Mouse (Mus musculus) forebrain, embryonic 15.5 days (tissue): Measurements from ENCODE around the gene Sccpdh. TPM values are rescaled to one million over a fixed set of nuclear protein-coding genes. Genes with fewer than 3 reads are reported as not detected.
"Not testable (repeated sequence)": the region's sequence is repeated elsewhere in the genome, so short reads cannot be mapped to it uniquely, and the experiment has no call there.

Source experiments
- ATAC-seq: fragments of 200-750 bp; cut with Nextera tagmentation; replicated peaks from 2 replicates; pipeline ENCODE4 v1.8.0; 2017; ENCODE audit warnings: mild to moderate bottlenecking, moderate TSS enrichment, moderate library complexity
- H3K27ac ChIP-seq: fragments of 300-500 bp; sonication (generic); replicated peaks from 2 replicates; pipeline ENCODE4 v1.5.1; 2015; ENCODE audit warnings: mild to moderate bottlenecking, inconsistent platforms
- H3K27me3 ChIP-seq: fragments of 300-500 bp; sonication (generic); 2 replicates; pipeline ENCODE4 v1.6.1; 2015; ENCODE audit warnings: inconsistent platforms
- H3K36me3 ChIP-seq: fragments of 300-500 bp; sonication (generic); 2 replicates; pipeline ENCODE4 v1.6.1; 2015; ENCODE audit warnings: mild to moderate bottlenecking, inconsistent platforms
- H3K4me1 ChIP-seq: fragments of 300-500 bp; sonication (generic); 2 replicates; pipeline ENCODE4 v1.6.1; 2015; ENCODE audit warnings: inconsistent platforms
- H3K4me2 ChIP-seq: fragments of 300-500 bp; sonication (generic); replicated peaks from 2 replicates; pipeline ENCODE4 v1.6.1; 2015; ENCODE audit warnings: mild to moderate bottlenecking, inconsistent platforms
- H3K4me3 ChIP-seq: fragments of 300-500 bp; sonication (generic); 2 replicates; pipeline ENCODE4 v1.5.1; 2015; ENCODE audit warnings: mild to moderate bottlenecking, inconsistent platforms
- H3K9ac ChIP-seq: fragments of 300-500 bp; sonication (generic); replicated peaks from 2 replicates; pipeline ENCODE4 v1.6.1; 2015; ENCODE audit warnings: mild to moderate bottlenecking, inconsistent platforms
- H3K9me3 ChIP-seq: fragments of 300-500 bp; sonication (generic); 2 replicates; pipeline ENCODE4 v1.6.1; 2016; ENCODE audit warnings: inconsistent platforms
- WGBS: fragments of 180-500 bp; shearing (Covaris S2); methylation state at CpG from one replicate; pipeline ENCODE4 v1.1.7; 2015; ENCODE audit warnings: mixed read lengths; 5-methylcytosine and 5-hydroxymethylcytosine counted together
- polyA plus RNA-seq: library from polyadenylated mRNA; unstranded; fragments of >200 nt; fragmentation: Nextera tagmentation; extraction: Ambion mirVana; gene quantifications from 2 replicates; pipeline ENCODE4 v1.2.1, GENCODE M21; 2015

The Sccpdh gene
- polyA plus RNA-seq, 1 experiment from 2014 or later, result 116 TPM

DNA sequence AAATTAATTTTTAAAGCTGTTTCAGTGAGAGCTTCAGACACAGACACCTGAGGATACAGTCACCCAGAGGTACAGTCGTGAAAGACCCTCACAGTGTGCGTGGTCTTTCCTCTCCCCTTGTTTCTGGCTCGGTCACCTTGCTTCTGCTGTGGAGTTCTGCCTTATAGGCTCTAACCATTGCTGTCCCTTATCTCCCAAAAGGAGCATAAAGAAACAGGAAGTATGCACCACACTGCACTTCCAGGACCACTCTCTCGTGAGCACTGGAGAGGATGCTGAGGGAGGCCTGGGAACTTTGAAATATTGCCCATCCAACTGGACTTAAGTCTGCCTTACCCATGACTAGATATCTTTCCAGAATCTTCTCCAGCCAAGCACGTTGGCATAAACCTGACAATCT, 42.7 kb downstream of the Sccpdh start:
- Histone ChIP-seq H3K36me3 (no peaks in the 10 kb centered on the region), H3K27ac (no peak overlapping the region), H3K9me3 (no peaks in the 10 kb centered on the region), H3K9ac (no peak overlapping the region), H3K4me3 (no peak overlapping the region), H3K4me2 (no peak overlapping the region), H3K4me1 (no peaks in the 10 kb centered on the region), H3K27me3 (no peaks in the 10 kb centered on the region)
- WGBS, result 92% methylated on average over 5 of the region's 5 CpGs
- no peak for ATAC-seq

DNA sequence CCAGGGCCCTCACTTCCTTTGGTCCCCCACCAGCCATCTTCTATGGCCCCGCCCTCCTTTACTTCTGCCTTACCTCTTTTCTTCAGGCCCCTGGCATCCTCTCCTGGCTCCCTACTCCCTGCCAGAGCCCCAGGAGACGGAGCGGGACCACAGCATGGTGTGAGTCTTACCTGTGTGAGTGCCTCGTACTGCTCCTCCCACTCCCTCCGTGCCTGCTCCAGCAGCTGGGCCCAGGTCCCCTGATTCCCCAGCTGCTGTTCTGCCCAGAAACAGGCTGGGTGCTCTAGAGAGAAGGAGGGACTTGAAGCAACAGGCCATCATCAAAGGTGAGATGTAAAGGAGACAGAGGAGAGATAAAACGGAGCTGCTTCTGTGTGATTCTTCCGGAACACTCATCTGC, 44.6 kb downstream of the Sccpdh start:
- Histone ChIP-seq H3K4me1 (no peaks in the 10 kb centered on the region), H3K9me3 (no peaks in the 10 kb centered on the region), H3K9ac (no peak overlapping the region), H3K4me2 (no peak overlapping the region), H3K36me3 (no peaks in the 10 kb centered on the region), H3K27ac (no peak overlapping the region), H3K4me3 (no peak overlapping the region), H3K27me3 (no peaks in the 10 kb centered on the region)
- WGBS, result 85% methylated on average over 7 of the region's 7 CpGs
- no peak for ATAC-seq

DNA sequence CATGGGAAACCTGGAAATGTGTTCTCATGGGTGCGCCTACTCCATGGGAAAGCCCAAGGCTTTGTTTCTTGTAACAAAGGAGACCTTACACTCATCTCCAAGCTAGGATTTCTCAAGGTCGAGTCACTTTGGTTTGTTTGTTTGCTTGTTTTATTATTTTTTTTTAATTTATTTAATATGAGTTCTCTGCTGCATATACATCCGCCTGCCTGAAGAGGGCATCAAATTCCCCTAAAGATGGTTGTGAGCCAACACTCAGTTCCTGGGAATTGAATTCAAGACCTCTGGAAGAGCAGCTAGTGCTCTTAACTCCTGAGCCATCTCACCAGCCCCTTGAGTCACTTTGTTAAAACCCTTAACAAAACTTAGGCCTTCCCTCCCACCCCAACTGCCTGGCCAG, 45.4 kb downstream of the Sccpdh start:
- Histone ChIP-seq H3K4me2 (no peak overlapping the region), H3K9me3 (no peaks in the 10 kb centered on the region), H3K27ac (no peak overlapping the region), H3K4me1 (no peaks in the 10 kb centered on the region), H3K4me3 (no peak overlapping the region), H3K36me3 (no peaks in the 10 kb centered on the region), H3K9ac (no peak overlapping the region), H3K27me3 (no peaks in the 10 kb centered on the region)
- 83% methylated on average over 3 of the region's 3 CpGs for WGBS
- no peak for ATAC-seq

DNA sequence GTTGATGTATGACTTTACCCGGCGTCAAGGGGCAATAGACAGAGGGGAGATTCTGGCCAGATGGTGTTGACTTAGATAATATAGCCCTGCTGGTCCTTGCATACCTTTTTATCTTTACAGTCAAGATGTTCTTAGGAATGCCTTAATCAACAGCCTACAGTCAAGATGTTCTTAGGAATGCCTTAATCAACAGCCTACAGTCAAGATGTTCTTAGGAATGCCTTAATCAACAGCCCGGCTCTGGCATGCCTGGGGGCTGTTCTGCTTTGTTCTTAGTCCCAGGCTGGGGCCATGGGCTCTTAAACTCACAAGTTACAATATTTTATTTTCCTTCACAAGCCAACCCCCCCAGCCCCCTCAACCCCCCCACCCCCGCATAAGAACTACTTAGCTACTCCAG, 47.3 kb downstream of the Sccpdh start:
- not testable (repeated sequence) for H3K27ac ChIP-seq, H3K4me3 ChIP-seq, H3K9ac ChIP-seq, H3K4me1 ChIP-seq, H3K9me3 ChIP-seq, H3K27me3 ChIP-seq, H3K36me3 ChIP-seq, H3K4me2 ChIP-seq, ATAC-seq
- WGBS, result 92% methylated on average over 4 of the region's 4 CpGs

DNA sequence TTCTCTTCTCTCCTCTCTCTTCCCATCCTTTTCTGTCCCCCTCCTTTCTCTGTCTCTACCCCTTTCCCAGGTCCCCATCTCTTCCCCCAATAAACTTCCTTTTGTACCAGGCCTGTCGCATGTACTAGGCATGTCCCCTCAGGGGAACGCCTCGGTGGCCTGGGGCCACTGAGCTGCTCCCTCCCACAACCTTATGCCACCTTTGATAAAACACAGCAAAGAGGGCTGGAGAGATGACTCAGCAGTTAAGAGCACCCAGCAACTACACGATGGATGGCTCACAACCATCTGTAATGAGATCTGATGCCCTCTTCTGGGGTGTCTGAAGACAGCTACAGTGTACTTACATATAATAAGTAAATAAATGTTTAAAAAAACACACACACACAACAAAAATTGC, 47.8 kb downstream of the Sccpdh start:
- no peak overlapping the region for H3K9ac ChIP-seq
- no peak overlapping the region for H3K27ac ChIP-seq
- no peak for ATAC-seq
- no peak overlapping the region for H3K4me2 ChIP-seq
- H3K36me3 ChIP-seq, result no peaks in the 10 kb centered on the region
- H3K4me1 ChIP-seq, result no peaks in the 10 kb centered on the region
- H3K4me3 ChIP-seq, result no peak overlapping the region
- no peaks in the 10 kb centered on the region for H3K27me3 ChIP-seq
- H3K9me3 ChIP-seq, result no peaks in the 10 kb centered on the region
- 97% methylated on average over 4 of the region's 4 CpGs for WGBS

DNA sequence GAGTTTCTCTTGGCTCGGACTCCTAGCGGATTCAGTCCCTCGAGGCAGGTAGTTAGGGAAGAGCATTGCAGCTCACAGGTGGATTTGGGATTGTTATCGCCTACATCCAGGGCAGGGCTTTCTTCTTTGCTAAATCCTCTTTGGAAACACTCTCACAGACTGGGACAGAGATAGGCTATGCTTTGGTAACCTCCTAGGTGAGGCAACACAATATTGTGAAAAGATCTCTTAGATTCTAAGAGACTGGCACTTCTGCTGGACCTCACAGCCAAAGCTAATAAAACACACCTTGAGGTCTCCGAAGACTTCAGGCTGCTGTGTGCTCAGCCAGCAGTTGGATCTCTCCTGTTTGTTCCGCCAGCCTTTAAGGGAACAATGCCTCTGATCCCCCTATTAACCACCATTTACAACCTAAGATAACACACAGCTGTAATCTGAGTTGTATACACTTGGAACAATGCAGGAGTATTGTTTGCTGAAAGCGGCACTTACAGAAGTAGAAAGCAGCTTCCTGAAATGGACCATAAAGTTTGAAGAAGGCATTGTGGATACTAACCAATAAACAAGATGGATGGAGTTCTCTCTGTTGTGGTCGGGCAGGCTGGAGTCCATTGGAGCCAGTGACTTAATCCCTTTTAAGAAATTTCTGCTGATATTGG, 54.9 kb downstream of the Sccpdh start:
- Histone ChIP-seq H3K9ac (no peak overlapping the region), H3K27ac (no peak overlapping the region), H3K9me3 (no peaks in the 10 kb centered on the region), H3K36me3 (no peaks in the 10 kb centered on the region), H3K4me1 (no peaks in the 10 kb centered on the region), H3K4me3 (no peak overlapping the region), H3K27me3 (no peaks in the 10 kb centered on the region), H3K4me2 (no peak overlapping the region)
- 75% methylated on average over 8 of the region's 8 CpGs for WGBS
- no peak for ATAC-seq

DNA sequence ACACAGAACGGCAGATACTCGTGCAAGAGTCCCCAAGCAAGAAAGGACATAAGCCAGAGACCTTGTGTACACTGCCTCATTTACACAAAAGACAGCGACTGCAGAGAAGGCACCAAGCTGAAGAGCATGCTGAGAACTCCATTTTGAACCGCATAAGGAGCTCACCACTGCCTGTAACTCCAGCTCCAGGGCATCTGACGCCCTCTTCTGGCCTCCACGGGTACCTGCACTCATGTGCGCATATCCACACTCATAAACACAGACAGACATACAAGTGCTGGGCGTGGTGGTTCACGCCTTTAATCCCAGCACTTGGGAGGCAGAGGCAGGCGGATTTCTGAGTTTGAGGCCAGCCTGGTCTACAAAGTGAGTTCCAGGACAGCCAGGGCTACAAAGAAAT, 60.7 kb downstream of the Sccpdh start:
- Histone ChIP-seq H3K27ac (no peak overlapping the region), H3K9ac (no peak overlapping the region), H3K4me3 (no peak overlapping the region), H3K27me3 (no peaks in the 10 kb centered on the region), H3K4me1 (no peaks in the 10 kb centered on the region), H3K9me3 (no peaks in the 10 kb centered on the region), H3K36me3 (no peaks in the 10 kb centered on the region), H3K4me2 (no peak overlapping the region)
- WGBS, result 90% methylated on average over 10 of the region's 10 CpGs
- no peak for ATAC-seq

DNA sequence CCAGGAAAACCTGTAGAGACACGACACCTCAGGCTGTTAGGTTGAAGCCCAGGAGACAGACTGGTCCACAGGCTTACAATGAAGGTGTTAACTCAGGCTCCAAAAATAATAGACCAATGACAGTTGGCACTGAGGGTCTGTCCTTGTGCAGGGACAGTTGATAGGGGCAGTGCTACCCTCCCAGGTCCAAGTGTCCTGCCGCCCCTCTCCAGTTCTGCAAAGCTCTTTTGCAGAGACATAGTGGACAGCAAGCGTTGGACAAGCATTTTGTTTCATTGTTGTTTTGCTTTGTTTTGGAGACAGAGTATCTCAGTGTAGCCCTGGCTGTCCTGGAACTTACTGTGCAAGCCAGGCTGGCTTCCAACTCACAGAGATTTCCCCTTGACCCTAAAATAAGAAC, 63.4 kb downstream of the Sccpdh start:
- 93% methylated on average over 3 of the region's 3 CpGs for WGBS
- H3K4me3 ChIP-seq, result no peak overlapping the region
- no peaks in the 10 kb centered on the region for H3K27me3 ChIP-seq
- H3K9ac ChIP-seq, result no peak overlapping the region
- H3K9me3 ChIP-seq, result no peaks in the 10 kb centered on the region
- no peaks in the 10 kb centered on the region for H3K4me1 ChIP-seq
- H3K4me2 ChIP-seq, result no peak overlapping the region
- H3K36me3 ChIP-seq, result no peaks in the 10 kb centered on the region
- ATAC-seq, result no peak
- no peak overlapping the region for H3K27ac ChIP-seq

DNA sequence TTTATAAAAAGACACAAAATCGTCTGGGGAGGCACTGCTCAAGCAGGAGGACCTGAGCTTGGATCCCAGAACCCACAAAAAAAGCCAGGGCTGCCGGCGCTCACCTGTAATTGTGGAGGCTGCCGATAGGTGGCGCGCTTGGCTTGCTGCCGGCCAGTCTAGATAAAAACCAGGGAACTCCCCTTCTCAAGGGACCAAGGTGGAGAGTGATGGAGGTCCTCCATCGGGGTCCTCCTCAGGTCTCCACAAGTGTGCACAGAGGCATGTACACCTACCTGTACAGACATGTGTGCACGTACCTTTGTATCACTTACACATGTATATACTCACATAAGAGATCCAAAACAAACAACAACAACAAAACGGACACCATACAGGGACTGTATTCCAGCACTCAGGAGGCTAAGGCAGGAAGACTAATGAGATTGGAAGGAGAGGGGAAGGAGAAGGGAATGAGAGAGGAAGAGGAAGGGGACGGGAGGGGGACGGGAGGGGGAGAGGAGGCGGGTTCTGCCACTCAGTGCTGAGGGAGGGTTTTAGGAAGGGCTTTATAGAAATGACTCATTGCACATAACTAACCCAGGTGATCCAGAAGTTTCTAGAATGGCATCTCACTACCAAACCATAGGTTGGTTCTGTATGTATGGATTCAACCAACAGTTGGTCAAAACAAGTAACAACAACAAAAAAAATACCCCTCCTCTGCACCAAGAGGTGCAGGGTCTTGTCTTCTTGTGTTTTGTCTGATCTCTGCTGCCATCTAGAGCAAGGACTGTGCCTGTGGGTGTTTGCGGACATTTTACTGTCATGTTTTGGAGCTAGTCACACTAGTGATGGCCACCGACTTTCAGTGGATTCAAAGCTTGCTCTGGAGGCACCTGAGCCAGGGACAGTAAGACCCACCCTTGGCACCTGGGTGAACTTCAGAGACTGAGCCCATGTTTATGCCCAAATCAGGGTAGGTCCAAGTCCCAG, 66.8 kb downstream of the Sccpdh start:
- Histone ChIP-seq H3K27ac (no peak overlapping the region), H3K4me3 (no peak overlapping the region), H3K9ac (no peak overlapping the region), H3K4me2 (no peak overlapping the region), H3K36me3 (no peaks in the 10 kb centered on the region), H3K4me1 (no peaks in the 10 kb centered on the region), H3K9me3 (no peaks in the 10 kb centered on the region), H3K27me3 (no peaks in the 10 kb centered on the region)
- 37% methylated on average over 15 of the region's 15 CpGs for WGBS
- no peak for ATAC-seq

DNA sequence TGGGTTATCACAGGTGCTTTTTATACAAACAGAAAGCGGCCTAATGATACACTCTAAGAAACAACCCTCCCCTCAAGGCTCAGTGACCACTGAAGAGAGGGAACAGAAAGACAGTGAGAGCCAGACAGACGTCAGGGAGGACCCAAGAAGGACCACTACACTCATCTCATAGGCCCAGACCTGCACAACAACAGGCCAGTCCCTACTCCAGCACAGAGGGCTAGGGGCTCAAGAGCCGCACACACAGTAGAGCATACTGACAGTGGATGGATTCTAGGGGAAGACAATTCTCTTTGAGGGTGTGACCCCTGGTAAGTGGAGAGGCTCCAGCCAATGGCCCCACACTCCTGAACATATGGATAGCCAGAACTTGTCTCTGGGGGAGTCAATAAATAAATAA, 68.5 kb downstream of the Sccpdh start:
- Histone ChIP-seq H3K9me3 (no peaks in the 10 kb centered on the region), H3K4me1 (no peaks in the 10 kb centered on the region), H3K4me2 (no peak overlapping the region), H3K9ac (no peak overlapping the region), H3K27me3 (no peaks in the 10 kb centered on the region), H3K36me3 (no peaks in the 10 kb centered on the region), H3K27ac (no peak overlapping the region), H3K4me3 (no peak overlapping the region)
- ATAC-seq, result no peak
- 85% methylated on average over 3 of the region's 3 CpGs for WGBS
